In the genomic region with DNA sequence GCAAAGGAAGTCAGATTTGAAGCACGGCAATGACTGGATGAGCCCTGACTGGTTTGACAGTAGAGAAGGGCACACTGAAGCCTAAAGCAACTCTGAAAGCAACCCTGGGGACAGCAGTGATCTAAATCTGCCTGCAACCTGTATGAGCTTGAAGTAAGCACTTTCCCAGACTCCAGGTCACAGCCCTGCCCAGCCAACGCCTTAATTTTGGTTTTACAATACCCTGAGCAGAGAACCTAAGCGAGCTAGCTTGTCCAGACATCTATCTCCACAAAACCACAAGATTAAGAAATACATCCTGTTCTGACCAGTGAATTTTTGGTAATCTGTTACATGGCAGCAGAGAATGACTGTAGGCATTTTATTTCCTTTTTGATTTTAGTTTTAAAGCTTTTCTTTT, we compare ENCODE assay signal across 27 mouse cellular contexts.
DNase-seq lines count a peak whose midpoint lies in the region; ATAC-seq and TF ChIP-seq lines count a peak whose summit lies in the region.
"Had no signal": no experiment of that assay in that cellular context is flagged by ENCODE, and none has a peak within 500 bp of the region (broad histone marks: within the 10 kb centered on the region; RNA-seq: fewer than 3 reads in every experiment).

No protein-coding gene starts in this region.

- peak; percentile 15 for DNase-seq in lung, postnatal 36 days
- DNase-seq in lung, postnatal 4 days = no peak
- DNase-seq in MEL (ENCODE audit: low read depth, low spot score) = no peak
- DNase-seq in fibroblast of lung, adult 2 months (ENCODE audit: low read depth) = peak; percentile 42
- no peak for DNase-seq in heart, adult 11 months
- DNase-seq: adrenal gland, postnatal 25 days; cerebellum, adult 9-10 months; gastrocnemius, postnatal 10 days; kidney, adult 18-20 months; kidney, postnatal 25 days; layer of hippocampus, postnatal 36 days; lung, adult 18-20 months; lung, postnatal 10 days; midbrain, embryonic 14.5 days; right cerebral cortex, postnatal 14 days; thymus, postnatal 14 days had no signal

- H3K79me2 ChIP-seq in MEL (ENCODE audit: control insufficient read depth, insufficient read depth, low read length, poor library complexity) (no peaks in the 10 kb centered on the region), myocyte (ENCODE audit: control insufficient read depth, insufficient read depth) (peaks cover 68% of the 10 kb centered on the region)

- no peak overlapping the region for H3ac ChIP-seq in myocyte (ENCODE audit: control insufficient read depth, insufficient read length)

- 66% methylated on average over 3 of the region's 3 CpGs for WGBS in heart, embryonic 11.5 days (ENCODE audit: insufficient replicate concordance)
- WGBS in hindbrain, embryonic 16.5 days = 81% methylated on average over 3 of the region's 3 CpGs

- H3K36me3 ChIP-seq in MEL (ENCODE audit: control insufficient read depth in 1 of 2, insufficient read depth in 2 of 2, low read length in 2 of 2) (peaks cover 0 to 16% of the 10 kb centered on the region in 2 experiments; a peak in 3 of 4 replicates), myocyte (ENCODE audit: control insufficient read depth, insufficient read depth) (no peaks in the 10 kb centered on the region)
- no peaks in the 10 kb centered on the region for H3K36me3 ChIP-seq in heart, embryonic 11.5 days (ENCODE audit: control insufficient read depth, insufficient read depth, low read length)
- H3K36me3 ChIP-seq in hindbrain, embryonic 16.5 days (ENCODE audit: control insufficient read depth, insufficient read depth, low read length) = no peaks in the 10 kb centered on the region
- H3K36me3 ChIP-seq: hindbrain, embryonic 10.5 days; limb, embryonic 13.5 days; liver, embryonic 12.5 days; neural tube, embryonic 12.5 days had no signal

- no peak for TF ChIP-seq CTCF in MEL (IDR thresholded peaks at IDR 0.05 in 2 of 3, conservative IDR thresholded peaks at IDR 0.05 in 1 of 3; ENCODE audit: control insufficient read depth in 1 of 3, insufficient read depth in 1 of 3, low read depth in 2 of 3, low read length in 3 of 3, poor library complexity in 1 of 3, severe bottlenecking in 1 of 3)

- no peak for ATAC-seq in heart, embryonic 11.5 days (replicated peaks; ENCODE audit: insufficient number of reproducible peaks, low FRiP score, low TSS enrichment)
- no peak for ATAC-seq in hindbrain, embryonic 16.5 days
- ATAC-seq: forebrain, embryonic 14.5 days; hindbrain, postnatal 0 days; liver, embryonic 12.5 days had no signal

- no peaks in the 10 kb centered on the region for H3K9me3 ChIP-seq in MEL (replicated peaks; ENCODE audit: insufficient read depth, low read length)
- H3K9me3 ChIP-seq in heart, embryonic 11.5 days (replicated peaks; ENCODE audit: control insufficient read depth, low read length) = no peaks in the 10 kb centered on the region
- no peaks in the 10 kb centered on the region for H3K9me3 ChIP-seq in hindbrain, embryonic 16.5 days (ENCODE audit: control insufficient read depth, low read length)
- H3K9me3 ChIP-seq: heart, embryonic 10.5 days; hindbrain, embryonic 10.5 days; limb, embryonic 13.5 days; liver, embryonic 12.5 days; neural tube, embryonic 12.5 days had no signal

- H3K4me3 ChIP-seq in MEL (ENCODE audit: control insufficient read depth in 1 of 2, insufficient read depth in 1 of 2, low read depth in 2 of 2, low read length in 2 of 2) = no peak overlapping the region
- H3K4me3 ChIP-seq in myocyte = no peak overlapping the region
- no peak overlapping the region for H3K4me3 ChIP-seq in heart, embryonic 11.5 days (ENCODE audit: low read depth, low read length)
- H3K4me3 ChIP-seq in hindbrain, embryonic 16.5 days (ENCODE audit: low read length) = no peak overlapping the region
- H3K4me3 ChIP-seq: heart, embryonic 10.5 days; hindbrain, embryonic 10.5 days; layer of hippocampus, adult 2 months; limb, embryonic 13.5 days; liver, embryonic 12.5 days; neural tube, embryonic 12.5 days had no signal

- H3K4me1 ChIP-seq in MEL (ENCODE audit: control insufficient read depth in 1 of 2, insufficient read depth in 2 of 2, low read length in 2 of 2) = peaks cover 4 to 17% of the 10 kb centered on the region in 2 experiments
- peaks cover 10% of the 10 kb centered on the region for H3K4me1 ChIP-seq in heart, embryonic 11.5 days (ENCODE audit: control insufficient read depth, insufficient read depth, low read length)
- no peaks in the 10 kb centered on the region for H3K4me1 ChIP-seq in hindbrain, embryonic 16.5 days (ENCODE audit: control insufficient read depth, insufficient read depth, low read depth, low read length)
- H3K4me1 ChIP-seq: hindbrain, embryonic 10.5 days; limb, embryonic 13.5 days; neural tube, embryonic 12.5 days had no signal

- TF ChIP-seq POLR2A in MEL (IDR thresholded peaks at IDR 0.05; ENCODE audit: control insufficient read depth in 1 of 2, insufficient read depth in 1 of 2, low read depth in 1 of 2, low read length in 2 of 2, poor library complexity in 1 of 2) (no peak), myocyte (IDR thresholded peaks at IDR 0.05; ENCODE audit: insufficient read length, low read depth) (no peak)

- no peak overlapping the region for H3K27ac ChIP-seq in MEL (ENCODE audit: control insufficient read depth, low read depth, low read length)
- H3K27ac ChIP-seq in heart, embryonic 11.5 days (ENCODE audit: low read depth, low read length) = no peak overlapping the region
- H3K27ac ChIP-seq in hindbrain, embryonic 16.5 days (ENCODE audit: low read depth, low read length) = no peak overlapping the region
- H3K27ac ChIP-seq: heart, embryonic 10.5 days; hindbrain, embryonic 10.5 days; hindbrain, postnatal 0 days; layer of hippocampus, adult 2 months; limb, embryonic 13.5 days; liver, embryonic 12.5 days; neural tube, embryonic 12.5 days had no signal

- H3K4me2 ChIP-seq in myocyte (ENCODE audit: low read depth) = peak overlapping the region; percentile 28
- no peak overlapping the region for H3K4me2 ChIP-seq in heart, embryonic 11.5 days
- H3K4me2 ChIP-seq in hindbrain, embryonic 16.5 days (ENCODE audit: low read length) = no peak overlapping the region
- H3K4me2 ChIP-seq: limb, embryonic 13.5 days; liver, embryonic 12.5 days; neural tube, embryonic 12.5 days had no signal

- no peak for TF ChIP-seq EP300 in MEL (IDR thresholded peaks at IDR 0.05; ENCODE audit: low read depth in 1 of 2, low read length in 2 of 2)

- H3K9ac ChIP-seq in MEL (ENCODE audit: control insufficient read depth, low read depth, low read length, poor library complexity, severe bottlenecking) = no peak overlapping the region
- H3K9ac ChIP-seq in heart, embryonic 11.5 days (ENCODE audit: low read depth, low read length) = no peak overlapping the region
- H3K9ac ChIP-seq in hindbrain, embryonic 16.5 days (ENCODE audit: low read depth, low read length) = no peak overlapping the region
- H3K9ac ChIP-seq: limb, embryonic 13.5 days; liver, embryonic 12.5 days; neural tube, embryonic 12.5 days had no signal

- H3K27me3 ChIP-seq in MEL (ENCODE audit: control insufficient read depth in 1 of 2, insufficient read depth in 2 of 2, low read length in 2 of 2) (no peaks in the 10 kb centered on the region), myocyte (ENCODE audit: control insufficient read depth, insufficient read depth, insufficient read length) (no peaks in the 10 kb centered on the region)
- no peaks in the 10 kb centered on the region for H3K27me3 ChIP-seq in heart, embryonic 11.5 days (ENCODE audit: control insufficient read depth, insufficient read depth, low read length)
- H3K27me3 ChIP-seq in hindbrain, embryonic 16.5 days (replicated peaks; ENCODE audit: control insufficient read depth, insufficient read depth, low read length) = no peaks in the 10 kb centered on the region
- H3K27me3 ChIP-seq: limb, embryonic 13.5 days; liver, embryonic 12.5 days; neural tube, embryonic 12.5 days had no signal

- no peak for TF ChIP-seq RAD21 in MEL (IDR thresholded peaks at IDR 0.05; ENCODE audit: low read depth, low read length)

TF ChIP-seq in MEL, 35 proteins besides CTCF, POLR2A, EP300 and RAD21:
- TF ChIP-seq RCOR1 (IDR thresholded peaks at IDR 0.05; ENCODE audit: low read depth, low read length) (peak; percentile 42; the same call in 1 of the 2 replicates), ELF1 (IDR thresholded peaks at IDR 0.05; ENCODE audit: low read depth, low read length) (no peak)
TF ChIP-seq in MEL: peak in this region for 1.

TF ChIP-seq in myocyte, 11 proteins besides CTCF, POLR2A, EP300 and RAD21:
- TF ChIP-seq CEBPB (IDR thresholded peaks at IDR 0.05; ENCODE audit: insufficient read depth, poor library complexity, severe bottlenecking) (peak; percentile 60; the same call in 1 of the 2 replicates), SRF (IDR thresholded peaks at IDR 0.05; ENCODE audit: control insufficient read depth, insufficient read length, low read depth) (no peak)
TF ChIP-seq in myocyte: peak in this region for 1.

Comparison
In these comparisons a context has a peak if more than half of its experiments do, and no peak if none do; other contexts are left out.
1. DNase-seq: peak in lung, postnatal 36 days (single experiment) and fibroblast of lung, adult 2 months (single experiment); none in lung, postnatal 4 days (0 of 2), MEL (single experiment) and heart, adult 11 months (single experiment).